Mouse (Mus musculus) neural tube, embryonic 14.5 days (tissue): ENCODE measurements at regions not wholly inside any gene's neighbourhood (a gene's known extent, or its start where the extent isn't known, plus 50 kb on each side); places are given as distances from the start of the nearest gene placed in this dataset.

ENCODE experiments used
- ATAC-seq: fragments of 200-750 bp; cut with Nextera tagmentation; 2 replicates; pipeline ENCODE4 v1.8.0; 2017; ENCODE audit warnings: low read depth, mild to moderate bottlenecking, moderate TSS enrichment, moderate library complexity
- H3K27ac ChIP-seq: fragments of 300-500 bp; sonication (generic); 2 replicates; pipeline ENCODE4 v1.5.1; 2014; ENCODE audit warnings: low read depth, mild to moderate bottlenecking, control low read depth, low read length, moderate library complexity, mixed read lengths
- H3K27me3 ChIP-seq: fragments of 300-500 bp; sonication (generic); 2 replicates; pipeline ENCODE4 v1.6.1; 2014; ENCODE audit warnings: low read length; ENCODE audit not compliant: control insufficient read depth, insufficient read depth
- H3K36me3 ChIP-seq: fragments of 300-500 bp; sonication (generic); 2 replicates; pipeline ENCODE4 v1.6.1; 2014; ENCODE audit warnings: low read length, mixed read lengths; ENCODE audit not compliant: control insufficient read depth, insufficient read depth
- H3K4me1 ChIP-seq: fragments of 300-500 bp; sonication (generic); 2 replicates; pipeline ENCODE4 v1.6.1; 2014; ENCODE audit warnings: low read length; ENCODE audit not compliant: control insufficient read depth, insufficient read depth
- H3K4me2 ChIP-seq: fragments of 300-500 bp; sonication (generic); 2 replicates; pipeline ENCODE4 v1.6.1; 2014; ENCODE audit warnings: mild to moderate bottlenecking, low read depth, low read length, control low read depth
- H3K4me3 ChIP-seq: fragments of 300-500 bp; sonication (generic); 2 replicates; pipeline ENCODE4 v1.5.1; 2014; ENCODE audit warnings: low read depth, low read length, control low read depth, mixed read lengths
- H3K9ac ChIP-seq: fragments of 300-500 bp; sonication (generic); replicated peaks from 2 replicates; pipeline ENCODE4 v1.6.1; 2014; ENCODE audit warnings: low read depth, mild to moderate bottlenecking, control low read depth, low read length, mixed read lengths
- H3K9me3 ChIP-seq: fragments of 300-500 bp; sonication (generic); 2 replicates; pipeline ENCODE4 v1.6.1; 2016; ENCODE audit warnings: low read length; ENCODE audit not compliant: control insufficient read depth
- WGBS: fragments of 180-500 bp; shearing (Covaris S2); extraction: QIAGEN DNeasy Blood & Tissue Kit; methylation state at CpG from one replicate; pipeline ENCODE4 v1.1.7; 2014; 5-methylcytosine and 5-hydroxymethylcytosine counted together

- H3K9me3 ChIP-seq: no peaks in the 10 kb centered on the region
- no peak for ATAC-seq
- H3K36me3 ChIP-seq: no peaks in the 10 kb centered on the region
- H3K9ac ChIP-seq: no peak overlapping the region
- 88% methylated on average over 4 of the region's 4 CpGs for WGBS
- no peak overlapping the region for H3K4me2 ChIP-seq
- H3K4me3 ChIP-seq: no peak overlapping the region
- no peaks in the 10 kb centered on the region for H3K4me1 ChIP-seq
- no peak overlapping the region for H3K27ac ChIP-seq
- H3K27me3 ChIP-seq: no peaks in the 10 kb centered on the region
These were observed 58.4 kb upstream of the Arhgap32 start for GRCm38 (mm10) chr9:32057427-32058115.

- no peak for ATAC-seq
- H3K4me2 ChIP-seq: no peak overlapping the region
- no peaks in the 10 kb centered on the region for H3K4me1 ChIP-seq
- no peak overlapping the region for H3K9ac ChIP-seq
- H3K27ac ChIP-seq: no peak overlapping the region
- H3K9me3 ChIP-seq: no peaks in the 10 kb centered on the region
- WGBS: 71% methylated on average over 4 of the region's 4 CpGs
- H3K27me3 ChIP-seq: no peaks in the 10 kb centered on the region
- H3K36me3 ChIP-seq: no peaks in the 10 kb centered on the region
- no peak overlapping the region for H3K4me3 ChIP-seq
These were observed 53.2 kb upstream of the Arhgap32 start for GRCm38 (mm10) chr9:32062740-32063139.

GRCm38 (mm10) chr9:32063541-32063940 is 52.4 kb upstream of the Arhgap32 start:
- no peak overlapping the region for H3K9ac ChIP-seq
- H3K36me3 ChIP-seq: no peaks in the 10 kb centered on the region
- no peak overlapping the region for H3K4me2 ChIP-seq
- 70% methylated on average over 6 of the region's 6 CpGs for WGBS
- H3K27ac ChIP-seq: no peak overlapping the region
- H3K4me3 ChIP-seq: no peak overlapping the region
- no peaks in the 10 kb centered on the region for H3K4me1 ChIP-seq
- H3K27me3 ChIP-seq: no peaks in the 10 kb centered on the region
- H3K9me3 ChIP-seq: no peaks in the 10 kb centered on the region
- ATAC-seq: no peak

GRCm38 (mm10) chr9:32064007-32064550 is 51.9 kb upstream of the Arhgap32 start:
- H3K27ac ChIP-seq: no peak overlapping the region
- H3K9me3 ChIP-seq: no peaks in the 10 kb centered on the region
- WGBS: 92% methylated on average over 4 of the region's 4 CpGs
- no peak overlapping the region for H3K4me2 ChIP-seq
- no peak overlapping the region for H3K9ac ChIP-seq
- no peak overlapping the region for H3K4me3 ChIP-seq
- H3K36me3 ChIP-seq: no peaks in the 10 kb centered on the region
- H3K27me3 ChIP-seq: no peaks in the 10 kb centered on the region
- H3K4me1 ChIP-seq: no peaks in the 10 kb centered on the region
- ATAC-seq: no peak
